Mouse (Mus musculus) kidney, adult 18-20 months (tissue): Measurements from ENCODE around the gene Atp12a.

Source experiments
- DNase-seq: peaks from one replicate; pipeline ENCODE4 v3.0.0; 2021

Gene Atp12a

GRCm38 (mm10) chr14:56382366-56382765, 17.5 kb downstream of the Atp12a start:
- no peak for DNase-seq

- DNase-seq: no peak
These were observed 25.4 kb downstream of the Atp12a start for GRCm38 (mm10) chr14:56390247-56390646.

GRCm38 (mm10) chr14:56393704-56394312, 28.9 kb downstream of the Atp12a start:
- DNase-seq: no peak

GRCm38 (mm10) chr14:56398001-56398400, 33.1 kb downstream of the Atp12a start:
- peak; percentile 33 for DNase-seq

GRCm38 (mm10) chr14:56402311-56403071, 37.6 kb downstream of the Atp12a start, which contains the start of gene Rnf17:
Rnf17 (plus strand) TSS chr14:56402581.
- no peak for DNase-seq

- no peak for DNase-seq
These were observed 38.2 kb downstream of the Atp12a start for GRCm38 (mm10) chr14:56403072-56403375.
